Mouse (Mus musculus) spleen, adult 2 months (tissue): Measurements from ENCODE around the gene Robo3.

ENCODE experiments used
- CTCF ChIP-seq: fragments of 200-500 bp; IDR thresholded peaks from 2 replicates; pipeline ENCODE4 v1.5.1; 2011; ENCODE audit warnings: mild to moderate bottlenecking, inconsistent platforms; ENCODE audit not compliant: insufficient read depth, insufficient read length, insufficient replicate concordance; ENCODE audit errors: extremely low read depth
- POLR2A ChIP-seq: fragments of 200-500 bp; IDR thresholded peaks from 2 replicates; pipeline ENCODE4 v1.6.1; 2011; ENCODE audit warnings: low read depth, low read length, inconsistent platforms

GRCm38 (mm10) chr9:37406372-37406771 is 26.7 kb downstream of the Robo3 start:
- peak; percentile 48; the same call in 1 of the 2 replicates for TF ChIP-seq CTCF
- no peak for TF ChIP-seq POLR2A
